Mouse (Mus musculus): ENCODE data around the gene Kcnc2.

The Kcnc2 gene

GRCm38 (mm10) chr10:112377163-112377562 lies 106.2 kb downstream of the Kcnc2 start:
- no peak for TF ChIP-seq GATA4 (IDR thresholded peaks at IDR 0.05; ENCODE audit: insufficient replicate concordance, low read length)

- TF ChIP-seq GATA4 (IDR thresholded peaks at IDR 0.05; ENCODE audit: insufficient replicate concordance, low read length): no peak
These were observed 107.5 kb downstream of the Kcnc2 start for GRCm38 (mm10) chr10:112378465-112378864.

- no peak for TF ChIP-seq GATA4 (IDR thresholded peaks at IDR 0.05; ENCODE audit: insufficient replicate concordance, low read length)
These were observed 109.7 kb downstream of the Kcnc2 start for GRCm38 (mm10) chr10:112380590-112380989.

DNA sequence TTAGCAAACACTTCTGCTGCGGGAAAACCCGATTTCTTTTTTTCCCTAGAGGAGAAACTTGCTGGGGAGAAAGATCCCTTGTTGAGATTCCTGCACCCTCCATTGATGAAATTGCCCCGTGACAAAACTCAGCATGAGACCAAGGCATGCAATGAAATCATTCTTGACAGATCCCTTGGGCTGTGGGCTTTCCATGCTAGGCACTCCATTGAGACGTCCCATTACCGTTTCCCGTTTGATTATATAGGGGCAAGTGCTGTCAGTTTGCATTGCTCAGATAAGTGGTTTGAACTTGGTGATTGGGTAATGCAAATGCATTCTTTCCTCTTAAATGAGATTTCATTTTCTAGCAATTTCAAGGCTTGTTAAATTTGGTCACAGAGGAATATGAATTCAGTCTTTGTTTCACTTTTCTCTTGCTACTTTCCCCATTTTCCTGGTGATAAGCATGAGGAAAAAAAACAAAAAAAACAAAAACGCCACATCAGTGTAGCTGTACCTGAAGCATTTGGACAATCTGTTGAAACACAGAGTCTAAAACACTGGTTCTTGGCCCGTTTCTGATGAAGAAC lies 123.6 kb downstream of the Kcnc2 start:
- TF ChIP-seq GATA4 (IDR thresholded peaks at IDR 0.05; ENCODE audit: insufficient replicate concordance, low read length): no peak

GRCm38 (mm10) chr10:112397194-112397593 lies 126.3 kb downstream of the Kcnc2 start:
- no peak for TF ChIP-seq GATA4 (IDR thresholded peaks at IDR 0.05; ENCODE audit: insufficient replicate concordance, low read length)

- no peak for TF ChIP-seq GATA4 (IDR thresholded peaks at IDR 0.05; ENCODE audit: insufficient replicate concordance, low read length)
These were observed 129.9 kb downstream of the Kcnc2 start for GRCm38 (mm10) chr10:112400591-112401404.

DNA sequence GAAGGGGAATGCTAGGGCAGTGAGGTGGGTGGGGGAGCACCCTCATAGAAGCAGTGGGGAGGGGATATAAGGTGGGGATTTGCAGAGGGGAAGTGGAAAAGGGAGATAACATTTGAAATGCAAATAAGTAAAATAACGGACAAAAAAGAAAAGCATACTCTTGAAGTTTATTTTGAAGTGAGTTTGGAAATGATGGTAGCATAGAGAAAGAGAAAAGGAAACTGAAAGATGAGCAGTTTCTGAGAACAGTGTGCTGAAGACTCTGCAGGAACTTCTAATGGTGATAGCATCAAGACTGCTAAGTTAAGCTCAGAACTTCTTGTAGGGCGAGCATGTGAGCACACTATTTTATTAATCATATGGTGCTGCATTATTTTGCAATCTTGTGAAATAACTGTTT lies 138.6 kb downstream of the Kcnc2 start:
- TF ChIP-seq GATA4 (IDR thresholded peaks at IDR 0.05; ENCODE audit: insufficient replicate concordance, low read length): no peak

GRCm38 (mm10) chr10:112423327-112423726 lies 152.4 kb downstream of the Kcnc2 start:
- TF ChIP-seq GATA4 (IDR thresholded peaks at IDR 0.05; ENCODE audit: insufficient replicate concordance, low read length): no peak

GRCm38 (mm10) chr10:112436950-112437349 lies 166.0 kb downstream of the Kcnc2 start:
- TF ChIP-seq GATA4 (IDR thresholded peaks at IDR 0.05; ENCODE audit: insufficient replicate concordance, low read length): no peak

GRCm38 (mm10) chr10:112444640-112445039 lies 173.7 kb downstream of the Kcnc2 start:
- TF ChIP-seq GATA4 (IDR thresholded peaks at IDR 0.05; ENCODE audit: insufficient replicate concordance, low read length): no peak

- TF ChIP-seq GATA4 (IDR thresholded peaks at IDR 0.05; ENCODE audit: insufficient replicate concordance, low read length): no peak
These were observed 180.0 kb downstream of the Kcnc2 start for GRCm38 (mm10) chr10:112450910-112451309.

DNA sequence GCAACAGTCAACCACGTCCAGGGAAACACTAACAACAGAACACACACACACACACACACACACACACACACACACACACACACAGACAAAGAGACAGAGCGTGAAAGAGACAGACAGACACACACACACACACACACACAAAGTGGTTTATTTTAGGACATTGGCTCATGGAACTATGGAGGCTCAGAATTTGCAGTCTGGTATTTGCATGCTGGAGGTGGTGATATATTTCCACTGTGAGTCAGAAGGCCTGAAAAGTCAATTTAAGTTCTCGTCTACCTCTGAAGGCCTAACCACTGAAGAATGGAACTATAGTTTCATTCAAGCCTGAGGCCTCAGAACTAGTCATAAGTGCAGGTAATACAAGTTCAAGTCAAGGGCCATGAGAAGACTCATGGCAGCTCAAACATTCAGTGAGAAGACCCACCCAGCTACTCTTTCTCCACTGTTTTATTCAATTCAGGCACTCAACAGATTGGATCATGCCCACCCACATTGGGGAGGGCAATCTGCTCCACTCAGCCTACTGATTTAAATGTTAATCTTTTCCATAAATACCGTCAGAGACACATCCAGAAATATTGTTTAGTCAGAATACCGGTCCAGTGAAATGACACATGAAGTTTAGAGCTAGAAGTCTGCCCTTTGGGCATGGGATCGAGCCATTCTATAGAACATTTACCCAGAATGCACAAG lies 197.9 kb downstream of the Kcnc2 start:
- no peak for TF ChIP-seq GATA4 (IDR thresholded peaks at IDR 0.05; ENCODE audit: insufficient replicate concordance, low read length)

GRCm38 (mm10) chr10:112474122-112474810 lies 203.3 kb downstream of the Kcnc2 start:
- TF ChIP-seq GATA4 (IDR thresholded peaks at IDR 0.05; ENCODE audit: insufficient replicate concordance, low read length): no peak

- no peak for TF ChIP-seq GATA4 (IDR thresholded peaks at IDR 0.05; ENCODE audit: insufficient replicate concordance, low read length)
These were observed 210.5 kb downstream of the Kcnc2 start for GRCm38 (mm10) chr10:112481461-112481860.

DNA sequence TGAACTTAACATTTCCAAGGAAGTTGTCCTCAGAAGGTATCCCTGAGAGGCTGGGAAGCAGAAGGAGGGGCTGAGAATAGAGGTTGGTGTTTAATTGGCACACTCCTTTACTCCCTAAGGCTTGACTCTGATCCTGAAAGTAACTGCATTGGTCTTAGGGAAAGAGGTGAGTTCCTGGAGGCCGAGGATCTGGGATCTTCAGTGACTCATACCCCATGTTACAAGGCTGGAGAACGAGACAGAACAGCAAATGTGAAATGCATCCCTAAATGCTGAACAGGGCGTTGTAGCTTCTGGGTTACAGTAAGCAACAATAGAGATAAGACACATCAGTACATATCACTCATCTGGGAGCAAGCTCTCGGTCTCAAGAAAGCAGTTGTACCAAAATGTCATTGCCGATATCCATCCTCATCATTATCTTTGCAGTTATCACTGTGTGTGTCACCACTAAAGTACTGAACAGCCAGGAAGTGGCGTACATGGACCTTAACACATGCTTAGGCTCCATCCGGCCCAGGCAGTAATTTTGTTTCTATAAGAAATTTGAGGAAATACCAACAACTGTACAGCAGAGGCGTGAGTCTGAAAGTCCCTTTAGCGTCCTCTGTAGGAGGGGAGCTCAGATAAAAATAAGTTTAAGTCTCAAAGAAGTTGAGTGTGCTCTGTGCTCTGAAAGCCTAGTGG lies 211.1 kb downstream of the Kcnc2 start:
- TF ChIP-seq GATA4 (IDR thresholded peaks at IDR 0.05; ENCODE audit: insufficient replicate concordance, low read length): no peak

Measured in liver, adult (tissue).